Mouse (Mus musculus) ES-Bruce4 (cell line): Measurements from ENCODE around the gene Trpv4.

Experiments used
- CTCF ChIP-seq: IDR thresholded peaks from one replicate; pipeline ENCODE4 v1.8.1; 2011; ENCODE audit warnings: low read depth, low read length
- EP300 ChIP-seq: IDR thresholded peaks from 2 replicates; pipeline ENCODE4 v1.6.1; 2011; ENCODE audit warnings: low read depth, low read length; ENCODE audit not compliant: insufficient read depth

- TF ChIP-seq EP300 = no peak
- TF ChIP-seq CTCF = no peak
Observed at GRCm38 (mm10) chr5:114596604-114597003, 61.6 kb downstream of the Trpv4 start.
